Mouse (Mus musculus): Measurements from ENCODE around the gene Adgrv1. TPM values are rescaled to one million over a fixed set of nuclear protein-coding genes. Genes with fewer than 3 reads are reported as not detected.

Adgrv1 gene
- polyA plus RNA-seq, 1 experiment from 2014 or later, result 11.5 TPM

DNA sequence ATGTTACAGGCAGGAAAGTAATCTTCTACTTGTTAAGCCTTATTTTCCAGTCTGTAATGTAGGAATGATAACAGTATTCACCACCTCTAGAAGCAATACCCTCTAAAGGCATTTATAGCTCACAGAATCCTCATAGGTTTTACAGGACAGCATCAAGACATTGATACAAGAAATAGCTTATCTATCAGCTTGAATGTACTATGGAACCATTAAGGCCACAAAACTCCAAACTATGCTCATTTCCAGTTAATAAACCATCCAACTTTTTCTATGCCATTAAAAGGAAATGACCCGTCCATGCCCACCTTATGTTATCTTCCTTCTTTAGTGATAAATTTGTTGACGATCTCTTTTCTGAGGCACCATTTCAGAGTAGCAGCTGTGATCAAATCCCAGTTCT is 272.6 kb downstream of the Adgrv1 start:
- H3K9me3 ChIP-seq (ENCODE audit: control insufficient read depth, low read length), result no peaks in the 10 kb centered on the region
- H3K4me2 ChIP-seq (ENCODE audit: low read length), result no peak overlapping the region
- H3K27ac ChIP-seq (ENCODE audit: low read length), result no peak overlapping the region
- no peak for ATAC-seq
- no peaks in the 10 kb centered on the region for H3K36me3 ChIP-seq (ENCODE audit: control insufficient read depth, insufficient read depth)
- no peaks in the 10 kb centered on the region for H3K27me3 ChIP-seq (replicated peaks; ENCODE audit: control insufficient read depth, insufficient read depth, low read length)
- WGBS, result 98% methylated on average over 2 of the region's 2 CpGs
- no peak overlapping the region for H3K4me3 ChIP-seq (replicated peaks; ENCODE audit: low read length)
- no peak overlapping the region for H3K9ac ChIP-seq (replicated peaks; ENCODE audit: low read depth, low read length)
- no peaks in the 10 kb centered on the region for H3K4me1 ChIP-seq (replicated peaks; ENCODE audit: control insufficient read depth, insufficient read depth, low read length)

DNA sequence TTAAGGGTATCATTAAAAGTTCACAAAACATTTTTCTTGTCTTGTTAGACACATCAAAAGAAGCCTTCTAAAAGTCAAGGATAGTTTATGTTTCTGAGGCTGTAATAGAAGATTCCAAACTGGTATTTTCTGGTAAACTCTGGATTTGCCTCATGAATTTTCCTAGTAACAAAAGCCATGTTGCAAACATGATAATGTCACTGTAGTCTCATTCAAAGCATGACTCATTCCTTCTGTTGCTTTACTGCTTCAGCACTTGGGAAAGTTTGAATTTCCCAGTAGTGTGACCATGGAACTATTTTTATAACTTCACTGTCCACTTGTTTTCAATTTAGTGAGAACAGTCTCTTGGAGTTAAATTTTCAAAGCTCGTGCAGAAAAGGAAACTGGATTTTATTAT is 274.2 kb downstream of the Adgrv1 start:
- whole genome bisulfite sequencing, result 77% methylated on average over 1 of the region's 1 CpGs
- H3K9me3 ChIP-seq (ENCODE audit: control insufficient read depth, low read length), result no peaks in the 10 kb centered on the region
- ATAC-seq, result no peak
- no peak overlapping the region for H3K4me3 ChIP-seq (replicated peaks; ENCODE audit: low read length)
- H3K4me2 ChIP-seq (ENCODE audit: low read length), result no peak overlapping the region
- H3K27ac ChIP-seq (ENCODE audit: low read length), result no peak overlapping the region
- no peaks in the 10 kb centered on the region for H3K36me3 ChIP-seq (ENCODE audit: control insufficient read depth, insufficient read depth)
- no peaks in the 10 kb centered on the region for H3K27me3 ChIP-seq (replicated peaks; ENCODE audit: control insufficient read depth, insufficient read depth, low read length)
- H3K9ac ChIP-seq (replicated peaks; ENCODE audit: low read depth, low read length), result no peak overlapping the region
- no peaks in the 10 kb centered on the region for H3K4me1 ChIP-seq (replicated peaks; ENCODE audit: control insufficient read depth, insufficient read depth, low read length)

DNA sequence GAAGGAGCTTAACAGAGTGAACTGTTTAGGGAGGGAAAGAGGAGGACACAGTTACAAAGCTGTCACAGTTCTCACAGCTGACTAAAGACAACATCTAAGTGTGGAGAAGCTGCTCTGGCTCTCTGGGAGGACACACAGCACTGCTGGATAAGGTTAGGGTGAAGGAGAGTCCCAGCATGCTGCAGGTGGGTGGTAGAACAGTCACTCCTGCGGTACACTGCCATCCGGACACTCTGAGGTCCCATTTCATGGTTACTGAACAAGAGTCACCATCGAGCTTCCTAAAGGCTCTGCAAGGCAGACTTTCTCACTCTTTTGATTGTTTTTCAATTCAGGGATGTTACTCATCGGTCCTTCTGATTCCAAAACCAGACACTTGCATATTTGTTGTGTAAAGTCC is 274.6 kb downstream of the Adgrv1 start:
- ATAC-seq, result no peak
- Histone ChIP-seq H3K9me3 (ENCODE audit: control insufficient read depth, low read length) (no peaks in the 10 kb centered on the region), H3K27me3 (replicated peaks; ENCODE audit: control insufficient read depth, insufficient read depth, low read length) (no peaks in the 10 kb centered on the region), H3K4me2 (ENCODE audit: low read length) (no peak overlapping the region), H3K4me1 (replicated peaks; ENCODE audit: control insufficient read depth, insufficient read depth, low read length) (no peaks in the 10 kb centered on the region), H3K36me3 (ENCODE audit: control insufficient read depth, insufficient read depth) (no peaks in the 10 kb centered on the region), H3K4me3 (replicated peaks; ENCODE audit: low read length) (no peak overlapping the region), H3K27ac (ENCODE audit: low read length) (no peak overlapping the region), H3K9ac (replicated peaks; ENCODE audit: low read depth, low read length) (no peak overlapping the region)
- WGBS, result 91% methylated on average over 4 of the region's 4 CpGs

DNA sequence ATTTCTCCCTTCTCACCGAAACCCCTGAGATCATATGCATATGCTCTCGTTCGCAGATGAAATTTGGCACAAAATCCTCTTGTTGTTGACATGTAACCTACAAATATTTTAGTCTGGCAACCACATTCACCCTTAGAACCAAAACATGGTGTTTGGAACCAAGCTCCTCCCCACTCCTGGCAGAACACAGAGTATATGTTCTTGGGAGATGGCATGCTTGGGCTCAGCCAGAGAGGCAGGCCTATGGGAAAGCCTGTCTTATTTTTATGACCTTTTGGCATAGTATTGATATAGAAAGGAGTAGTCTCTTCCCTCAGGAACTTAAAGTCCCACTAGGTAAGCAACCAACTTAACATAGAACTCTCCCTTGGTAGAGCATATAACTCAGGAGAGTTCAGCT is 275.7 kb downstream of the Adgrv1 start:
- H3K9ac ChIP-seq (replicated peaks; ENCODE audit: low read depth, low read length), result no peak overlapping the region
- 76% methylated on average over 3 of the region's 3 CpGs for WGBS

DNA sequence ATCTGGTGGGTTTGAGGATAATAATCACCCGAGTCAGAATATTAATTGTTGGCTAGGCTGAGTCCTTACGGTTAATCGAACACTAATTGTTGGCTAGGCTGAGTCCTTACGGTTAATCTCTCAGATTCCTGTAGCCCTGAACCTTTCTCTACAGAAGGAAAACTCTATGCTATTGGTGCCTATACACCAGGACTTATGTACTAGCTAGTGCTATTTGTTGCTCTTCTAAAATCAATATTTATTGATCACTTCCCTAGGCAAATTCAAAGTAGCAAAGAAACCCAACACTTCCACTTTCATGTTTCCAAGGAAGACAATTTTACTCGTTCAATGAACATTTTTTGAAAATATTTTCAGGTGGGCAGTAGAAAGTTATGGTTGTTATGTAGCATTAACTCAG is 278.4 kb downstream of the Adgrv1 start:
- Histone ChIP-seq H3K4me1 (replicated peaks; ENCODE audit: control insufficient read depth, insufficient read depth, low read length) (no peaks in the 10 kb centered on the region), H3K9me3 (ENCODE audit: control insufficient read depth, low read length) (no peaks in the 10 kb centered on the region), H3K9ac (replicated peaks; ENCODE audit: low read depth, low read length) (no peak overlapping the region), H3K4me3 (replicated peaks; ENCODE audit: low read length) (no peak overlapping the region), H3K27me3 (replicated peaks; ENCODE audit: control insufficient read depth, insufficient read depth, low read length) (no peaks in the 10 kb centered on the region), H3K4me2 (ENCODE audit: low read length) (no peak overlapping the region), H3K27ac (ENCODE audit: low read length) (no peak overlapping the region), H3K36me3 (ENCODE audit: control insufficient read depth, insufficient read depth) (no peaks in the 10 kb centered on the region)
- 82% methylated on average over 5 of the region's 5 CpGs for WGBS
- ATAC-seq, result no peak

More for the DNA sequence above, 275.7 kb downstream of the Adgrv1 start:
- no peak for ATAC-seq
- Histone ChIP-seq H3K9me3 (ENCODE audit: control insufficient read depth, low read length) (no peaks in the 10 kb centered on the region), H3K4me2 (ENCODE audit: low read length) (no peak overlapping the region), H3K36me3 (ENCODE audit: control insufficient read depth, insufficient read depth) (no peaks in the 10 kb centered on the region), H3K4me1 (replicated peaks; ENCODE audit: control insufficient read depth, insufficient read depth, low read length) (no peaks in the 10 kb centered on the region), H3K27ac (ENCODE audit: low read length) (no peak overlapping the region), H3K4me3 (replicated peaks; ENCODE audit: low read length) (no peak overlapping the region), H3K27me3 (replicated peaks; ENCODE audit: control insufficient read depth, insufficient read depth, low read length) (no peaks in the 10 kb centered on the region)

DNA sequence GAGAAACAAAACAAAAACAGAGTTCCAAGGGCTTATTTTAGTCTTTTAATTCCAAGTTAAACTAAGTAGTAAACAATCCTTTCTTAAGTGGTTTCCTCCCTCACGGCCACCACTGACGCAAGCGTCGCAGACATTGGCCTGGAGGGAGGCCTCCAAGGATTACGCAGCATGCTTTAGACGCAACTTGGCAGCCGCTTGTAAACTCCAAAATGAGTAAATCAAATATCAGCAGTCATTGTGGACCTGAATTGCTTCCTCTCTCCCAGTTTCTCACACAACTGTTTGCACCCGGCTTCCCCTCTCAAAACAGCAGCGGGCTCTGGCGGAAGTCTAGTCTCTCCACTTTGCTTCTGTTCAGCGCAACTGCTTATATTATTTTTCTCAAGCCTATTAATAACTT is 280.7 kb downstream of the Adgrv1 start:
- Histone ChIP-seq H3K27me3 (replicated peaks; ENCODE audit: control insufficient read depth, insufficient read depth, low read length) (no peaks in the 10 kb centered on the region), H3K4me3 (replicated peaks; ENCODE audit: low read length) (no peak overlapping the region), H3K4me1 (replicated peaks; ENCODE audit: control insufficient read depth, insufficient read depth, low read length) (no peaks in the 10 kb centered on the region), H3K9ac (replicated peaks; ENCODE audit: low read depth, low read length) (no peak overlapping the region), H3K27ac (ENCODE audit: low read length) (no peak overlapping the region), H3K36me3 (ENCODE audit: control insufficient read depth, insufficient read depth) (no peaks in the 10 kb centered on the region), H3K4me2 (ENCODE audit: low read length) (no peak overlapping the region), H3K9me3 (ENCODE audit: control insufficient read depth, low read length) (no peaks in the 10 kb centered on the region)
- 78% methylated on average over 11 of the region's 11 CpGs for WGBS
- no peak for ATAC-seq

DNA sequence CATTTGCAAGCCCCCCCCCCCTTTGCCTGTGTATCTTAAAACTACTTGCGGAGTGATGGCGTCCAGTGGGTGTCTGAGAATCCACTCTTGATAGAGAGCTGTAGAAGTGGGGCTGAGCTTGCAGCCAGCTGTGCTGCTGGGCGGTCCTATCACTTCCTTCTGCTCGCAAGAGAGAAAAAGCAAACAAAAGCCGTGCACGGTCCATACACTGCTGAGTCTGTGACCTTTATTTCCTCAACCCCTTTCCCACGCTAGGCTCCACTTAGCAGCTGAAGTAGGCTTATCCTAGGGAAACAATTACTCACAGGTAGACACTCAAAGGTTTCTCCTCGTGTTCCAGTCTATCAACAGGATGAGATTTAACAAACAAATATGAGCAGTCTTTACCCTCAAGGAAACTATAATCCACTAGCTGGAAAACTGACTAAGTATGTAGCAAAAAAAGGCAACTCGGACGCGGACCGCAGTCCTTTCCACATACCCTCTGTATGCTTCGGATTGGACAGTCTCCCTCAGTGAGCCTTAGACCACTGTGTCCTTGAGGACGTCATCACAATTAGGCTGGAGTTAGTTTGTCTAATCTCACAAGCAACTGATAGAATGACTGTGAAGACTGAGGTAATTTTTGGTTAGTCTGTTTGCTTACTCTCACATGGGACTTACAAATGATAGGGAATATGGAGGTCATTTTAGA is 281.3 kb downstream of the Adgrv1 start:
- no peaks in the 10 kb centered on the region for H3K27me3 ChIP-seq (replicated peaks; ENCODE audit: control insufficient read depth, insufficient read depth, low read length)
- H3K9ac ChIP-seq (replicated peaks; ENCODE audit: low read depth, low read length), result no peak overlapping the region
- no peaks in the 10 kb centered on the region for H3K36me3 ChIP-seq (ENCODE audit: control insufficient read depth, insufficient read depth)
- H3K4me1 ChIP-seq (replicated peaks; ENCODE audit: control insufficient read depth, insufficient read depth, low read length), result no peaks in the 10 kb centered on the region
- no peak overlapping the region for H3K4me3 ChIP-seq (replicated peaks; ENCODE audit: low read length)
- no peak overlapping the region for H3K27ac ChIP-seq (ENCODE audit: low read length)
- no peak overlapping the region for H3K4me2 ChIP-seq (ENCODE audit: low read length)
- WGBS, result 64% methylated on average over 14 of the region's 14 CpGs
- 0 out of 2 replicates have a peak, but pooled peaks have one; percentile 38 for ATAC-seq
- H3K9me3 ChIP-seq (ENCODE audit: control insufficient read depth, low read length), result no peaks in the 10 kb centered on the region

DNA sequence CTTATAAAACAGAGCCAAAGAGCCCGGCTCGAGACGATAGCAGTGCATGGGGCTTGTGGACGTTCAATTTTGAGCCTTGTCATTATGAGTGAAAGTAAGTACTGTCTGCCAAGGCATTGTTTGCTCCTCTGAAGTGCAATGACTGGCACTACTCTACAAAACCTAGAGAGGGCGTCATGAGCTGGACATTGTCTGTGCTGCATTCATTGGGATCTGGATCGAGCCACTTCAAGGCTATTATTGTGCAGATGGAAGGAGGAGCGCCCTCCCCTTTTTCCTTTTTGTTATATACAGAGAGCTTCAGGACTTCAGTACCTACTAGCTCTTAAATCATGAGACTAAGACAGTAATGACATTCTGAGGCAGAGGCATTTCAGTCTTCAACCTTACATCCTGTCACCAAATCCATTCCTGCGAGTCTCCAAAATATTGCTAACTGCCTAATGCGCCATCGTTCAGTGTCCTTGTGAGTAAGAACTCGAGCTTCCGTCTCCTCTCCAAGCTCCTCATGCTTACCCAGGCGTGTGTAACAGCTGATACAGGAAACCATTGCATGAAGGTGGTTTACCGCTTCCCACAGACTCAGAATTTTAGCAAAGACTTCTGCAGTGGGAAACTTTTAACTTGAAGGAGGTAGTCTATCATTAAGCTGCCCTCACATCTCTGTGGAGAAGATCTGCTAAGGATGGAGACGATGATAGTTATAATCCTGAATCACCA is 285.5 kb downstream of the Adgrv1 start:
- 88% methylated on average over 15 of the region's 15 CpGs for WGBS
- ATAC-seq, result no peak
- no peaks in the 10 kb centered on the region for H3K4me1 ChIP-seq (replicated peaks; ENCODE audit: control insufficient read depth, insufficient read depth, low read length)
- peaks cover 3% of the 10 kb centered on the region; the same call in 1 of the 2 replicates for H3K9me3 ChIP-seq (ENCODE audit: control insufficient read depth, low read length)
- no peak overlapping the region for H3K4me2 ChIP-seq (ENCODE audit: low read length)
- H3K27me3 ChIP-seq (replicated peaks; ENCODE audit: control insufficient read depth, insufficient read depth, low read length), result no peaks in the 10 kb centered on the region
- H3K27ac ChIP-seq (ENCODE audit: low read length), result no peak overlapping the region
- no peak overlapping the region for H3K9ac ChIP-seq (replicated peaks; ENCODE audit: low read depth, low read length)
- H3K36me3 ChIP-seq (ENCODE audit: control insufficient read depth, insufficient read depth), result no peaks in the 10 kb centered on the region
- no peak overlapping the region for H3K4me3 ChIP-seq (replicated peaks; ENCODE audit: low read length)

DNA sequence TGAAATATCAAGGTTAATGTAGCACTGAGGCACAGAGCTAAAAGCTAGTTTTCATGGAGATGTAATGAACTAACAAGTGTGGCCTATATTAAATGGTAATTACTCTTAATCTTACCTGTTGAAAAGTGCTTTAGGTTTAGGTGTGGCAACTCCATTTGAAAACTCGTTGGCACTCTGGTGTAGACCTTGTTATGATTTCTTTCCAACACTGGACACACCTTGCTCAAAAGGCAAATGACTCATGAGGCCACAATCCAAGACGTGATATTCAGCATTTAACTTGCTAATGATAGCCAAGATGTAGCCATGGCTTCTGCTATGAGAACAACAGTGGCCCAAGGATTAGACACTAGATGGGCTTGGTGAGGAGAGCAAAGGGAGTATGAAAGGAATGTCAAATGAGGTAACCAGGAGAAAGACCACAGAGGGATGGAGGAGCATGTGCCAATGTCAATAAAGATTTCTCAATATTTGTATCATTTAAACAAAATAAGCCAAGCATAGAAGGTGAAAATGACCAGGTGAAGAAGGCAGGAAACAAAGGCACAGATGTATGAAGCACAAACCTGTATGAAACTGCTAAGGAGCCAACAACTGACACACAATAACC is 289.9 kb downstream of the Adgrv1 start:
- H3K9me3 ChIP-seq (ENCODE audit: control insufficient read depth, low read length), result peaks cover 3% of the 10 kb centered on the region; the same call in 1 of the 2 replicates
- 79% methylated on average over 2 of the region's 2 CpGs for WGBS
- no peak for ATAC-seq
- no peak overlapping the region for H3K27ac ChIP-seq (ENCODE audit: low read length)
- H3K27me3 ChIP-seq (replicated peaks; ENCODE audit: control insufficient read depth, insufficient read depth, low read length), result no peaks in the 10 kb centered on the region
- no peaks in the 10 kb centered on the region for H3K4me1 ChIP-seq (replicated peaks; ENCODE audit: control insufficient read depth, insufficient read depth, low read length)
- no peak overlapping the region for H3K9ac ChIP-seq (replicated peaks; ENCODE audit: low read depth, low read length)
- H3K4me3 ChIP-seq (replicated peaks; ENCODE audit: low read length), result no peak overlapping the region
- H3K36me3 ChIP-seq (ENCODE audit: control insufficient read depth, insufficient read depth), result no peaks in the 10 kb centered on the region
- no peak overlapping the region for H3K4me2 ChIP-seq (ENCODE audit: low read length)
